Mouse (Mus musculus): ENCODE results near the gene Nacc1.

DNA sequence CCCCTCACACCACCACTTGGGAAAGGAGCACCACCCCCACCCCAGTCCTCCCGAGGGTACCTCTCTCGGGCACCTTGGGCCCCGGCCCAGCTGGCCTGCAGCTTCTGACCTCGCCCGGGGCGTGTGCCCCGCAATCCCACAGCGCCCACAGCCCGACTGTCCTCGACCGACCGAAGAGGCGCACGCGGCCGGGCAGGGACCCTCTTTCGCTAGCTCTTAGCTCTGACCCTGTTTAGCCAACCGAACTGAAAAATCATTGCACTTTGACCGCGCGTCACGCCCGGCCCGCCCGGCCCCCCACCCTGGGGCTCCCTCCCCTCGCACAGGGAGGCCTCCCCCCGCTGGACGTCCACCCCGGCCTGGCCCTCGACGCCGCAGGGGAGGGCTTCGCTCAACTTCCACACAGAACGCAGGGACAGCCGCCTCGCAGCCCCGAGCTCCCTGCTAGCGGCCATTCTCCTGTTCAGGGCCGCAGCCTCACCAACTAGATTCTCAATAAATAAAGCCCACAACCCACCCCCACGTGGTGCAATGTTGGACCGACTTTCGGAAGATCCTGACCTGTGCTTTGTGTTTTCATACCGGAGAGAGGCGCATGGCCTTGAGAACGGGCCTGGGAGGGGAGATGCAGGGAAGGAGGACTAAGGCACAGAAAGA, 19.1 kb upstream of the Nacc1 start:
- no peak for TF ChIP-seq USF1 (IDR thresholded peaks at IDR 0.05; ENCODE audit: low read depth)
- no peak for TF ChIP-seq CTCF (IDR thresholded peaks at IDR 0.05; ENCODE audit: control insufficient read depth, insufficient read depth, insufficient read length)
